Mouse (Mus musculus): Measurements from ENCODE around the gene Commd3. TPM values are rescaled to one million over a fixed set of nuclear protein-coding genes. Genes with fewer than 3 reads are reported as not detected.

Commd3 gene
- polyA plus RNA-seq, 1 experiment from 2014 or later = 225 TPM

Other genes with a start within 250 kb of the Commd3 start
- 29.3 and 33.4 TPM in 2 replicates for gene Bmi1, start 4.6 kb downstream of the Commd3 start, polyA plus RNA-seq (2016; fragmentation: Nextera tagmentation; extraction: Ambion mirVana)
- gene Spag6, start 21.6 kb downstream of the Commd3 start, polyA plus RNA-seq (2016; fragmentation: Nextera tagmentation; extraction: Ambion mirVana) = 0.21 TPM in 1 of 2 replicates, not detected in the other

All from limb, embryonic 12.5 days (tissue).